Mouse (Mus musculus) brain, embryonic 18.5 days (tissue): ENCODE results near the gene Pstk.
"Not testable (repeated sequence)": the region's sequence is repeated elsewhere in the genome, so short reads cannot be mapped to it uniquely, and the experiment has no call there.

Experiments used
- DNase-seq: peaks from one replicate; pipeline ENCODE4 v3.0.0-alpha.2; 2012; ENCODE audit warnings: low read depth, low spot score

Pstk gene

DNA sequence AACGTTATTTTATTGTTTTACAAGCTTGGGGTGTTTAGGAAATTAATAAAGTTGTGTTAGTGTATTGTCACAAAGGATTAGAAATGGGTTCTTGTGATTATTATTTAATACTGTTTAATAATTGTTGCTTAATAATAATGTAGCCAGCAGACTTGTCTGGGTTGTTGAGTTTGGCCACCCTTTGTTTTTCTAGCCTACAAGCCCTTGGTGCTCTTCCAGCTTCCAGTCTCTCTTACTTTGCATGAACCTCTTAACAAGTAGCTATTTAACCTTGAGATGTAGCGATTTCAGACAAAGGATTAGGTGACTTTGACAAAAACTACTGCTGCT lies 41.0 kb downstream of the Pstk start:
- no peak for DNase-seq

DNA sequence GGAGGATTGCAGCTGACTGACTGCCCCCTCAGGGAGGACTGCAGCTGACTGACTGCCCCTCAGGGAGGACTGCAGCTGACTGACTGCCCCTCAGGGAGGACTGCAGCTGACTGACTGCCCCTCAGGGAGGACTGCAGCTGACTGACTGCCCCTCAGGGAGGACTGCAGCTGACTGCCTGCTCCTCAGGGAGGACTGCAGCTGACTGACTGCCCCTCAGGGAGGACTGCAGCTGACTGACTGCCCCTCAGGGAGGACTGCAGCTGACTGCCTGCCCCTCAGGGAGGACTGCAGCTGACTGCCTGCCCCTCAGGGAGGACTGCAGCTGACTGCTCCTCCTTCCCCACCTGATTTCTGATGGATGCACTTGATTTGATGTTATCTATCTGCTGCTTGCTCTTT lies 45.8 kb downstream of the Pstk start:
- DNase-seq: not testable (repeated sequence)

DNA sequence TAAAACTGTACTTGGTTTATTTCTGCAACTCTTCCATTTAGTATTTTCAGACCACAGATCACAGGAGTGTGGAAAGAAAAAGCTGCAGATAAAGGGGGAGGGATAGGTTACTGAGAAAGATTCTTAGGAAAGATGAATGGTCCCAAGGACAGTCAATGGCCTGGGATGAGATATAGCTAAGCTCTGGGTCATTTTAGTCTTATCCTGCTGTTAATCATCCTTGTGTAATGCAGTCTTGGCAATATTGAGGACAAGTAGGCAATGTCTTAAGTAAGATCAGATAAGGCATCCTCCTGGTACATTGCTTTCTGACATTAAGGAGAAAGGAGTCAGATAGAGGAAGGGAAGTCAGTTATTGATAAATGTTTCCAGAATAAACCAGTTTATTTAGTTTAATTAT lies 46.7 kb downstream of the Pstk start:
- DNase-seq: no peak

DNA sequence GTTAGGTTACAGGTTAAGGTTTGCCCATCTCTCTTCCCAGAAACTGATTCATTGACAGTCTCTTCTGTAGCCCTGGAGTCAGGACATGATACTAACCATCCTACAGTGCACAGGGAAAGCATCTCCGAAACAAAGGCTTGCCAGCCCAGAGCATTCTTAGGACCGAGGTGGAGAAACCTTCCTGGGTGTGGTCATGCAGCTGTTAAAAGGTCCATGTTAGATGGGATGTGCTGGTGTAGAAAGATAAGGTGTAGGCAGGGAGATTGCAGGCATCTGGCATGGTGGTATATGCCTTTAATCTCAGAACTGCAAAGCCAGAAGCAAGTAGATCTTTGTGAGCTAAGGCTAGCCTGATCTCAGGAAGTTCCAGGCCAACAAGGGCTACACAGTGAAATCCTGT lies 54.0 kb downstream of the Pstk start:
- DNase-seq: no peak

DNA sequence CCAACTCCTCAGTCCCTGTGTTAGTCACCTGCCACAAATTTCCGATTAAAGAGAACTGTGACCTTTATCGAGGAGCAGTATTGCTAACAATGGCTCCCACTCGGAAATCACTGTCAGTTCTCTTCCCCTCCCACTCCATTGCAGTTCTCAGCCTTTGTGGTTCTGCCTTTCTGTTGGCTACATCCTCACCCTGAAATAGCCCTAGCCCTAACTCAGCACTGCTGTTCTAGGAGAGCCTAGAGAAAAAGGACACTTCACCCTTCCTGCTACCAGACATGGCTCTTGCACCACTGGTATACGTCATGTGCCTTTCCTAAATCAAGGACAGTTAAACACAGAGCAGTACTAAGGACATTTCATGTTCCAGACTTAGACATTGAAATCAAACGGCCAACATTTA lies 56.4 kb downstream of the Pstk start:
- DNase-seq: no peak

DNA sequence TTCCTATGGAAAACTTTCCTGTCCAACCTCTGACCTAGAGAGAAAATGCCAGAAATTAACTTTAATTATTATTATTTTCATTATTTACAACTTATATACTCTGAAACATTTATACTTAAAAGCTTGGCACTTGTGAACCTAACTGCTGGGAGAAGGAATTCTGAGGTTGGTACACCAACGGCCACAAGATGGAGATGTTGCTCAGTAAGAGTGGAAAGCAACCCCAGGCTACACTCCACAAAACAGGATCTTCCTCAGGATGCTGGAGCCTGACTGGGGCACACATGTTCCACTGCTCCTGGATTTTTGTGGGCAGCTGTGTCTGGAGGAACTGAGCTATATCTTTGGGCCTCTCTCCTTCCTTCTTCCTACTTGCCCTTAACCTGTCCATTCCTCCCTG lies 61.3 kb downstream of the Pstk start:
- DNase-seq: peak; percentile 37

DNA sequence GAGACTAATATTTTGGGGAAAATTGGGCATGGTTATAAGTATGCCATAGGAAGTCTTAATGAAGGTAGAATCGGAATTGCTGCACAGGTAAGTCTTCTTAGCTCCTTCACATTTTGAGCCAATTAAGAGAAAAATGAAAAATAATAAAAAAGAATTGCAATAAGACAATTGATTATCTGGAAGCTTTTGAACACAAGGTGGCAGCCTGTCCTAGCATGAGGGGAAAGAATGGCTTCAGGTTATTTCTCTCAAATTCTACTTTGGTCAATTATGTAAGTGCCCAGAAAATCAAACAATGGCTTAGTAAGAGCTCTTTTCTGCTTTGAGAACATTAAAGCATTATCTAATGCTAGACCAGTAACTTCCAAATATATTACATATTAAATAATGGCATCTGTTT lies 63.3 kb downstream of the Pstk start:
- DNase-seq: no peak

DNA sequence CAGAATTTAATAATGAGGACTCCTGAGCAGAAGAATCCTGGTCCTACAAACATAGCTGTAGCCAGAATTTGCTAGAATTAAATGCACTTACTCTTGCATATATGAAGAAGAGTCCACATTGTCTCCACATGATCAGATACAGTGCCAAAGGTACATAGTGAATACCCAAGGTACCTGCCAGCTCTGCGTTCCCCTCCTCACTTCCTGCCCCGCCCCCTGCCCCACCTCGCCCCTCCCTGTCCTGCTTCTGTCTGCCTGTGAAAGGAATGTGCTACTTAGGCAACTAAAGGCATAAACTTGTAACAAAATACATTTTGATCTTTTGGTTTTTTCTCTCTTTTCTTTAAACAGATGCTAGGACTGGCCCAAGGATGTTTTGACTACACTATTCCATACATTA lies 66.1 kb downstream of the Pstk start:
- no peak for DNase-seq
